Mouse (Mus musculus) E14TG2a.4 (cell line): ENCODE results near the gene Stap2.

Experiments
- H3K27me3 ChIP-seq: 2 replicates; pipeline ENCODE4 v1.6.1; 2014; ENCODE audit warnings: low read length, control low read depth; ENCODE audit not compliant: insufficient read depth
- H3K36me3 ChIP-seq: 2 replicates; pipeline ENCODE4 v1.6.1; 2014; ENCODE audit warnings: low read length, control low read depth; ENCODE audit not compliant: insufficient read depth
- H3K4me1 ChIP-seq: replicated peaks from 2 replicates; pipeline ENCODE4 v1.6.1; 2014; ENCODE audit warnings: low read depth, low read length, control low read depth
- H3K4me3 ChIP-seq: replicated peaks from 2 replicates; pipeline ENCODE4 v1.5.1; 2014; ENCODE audit warnings: mild to moderate bottlenecking, low read length
- H3K9me3 ChIP-seq: 2 replicates; pipeline ENCODE4 v1.6.1; 2014; ENCODE audit warnings: low read length, control low read depth
- CTCF ChIP-seq: conservative IDR thresholded peaks from 2 replicates; pipeline ENCODE4 v1.5.1; 2014; ENCODE audit warnings: low read length
- NANOG ChIP-seq: IDR thresholded peaks from 2 replicates; pipeline ENCODE4 v1.6.1; 2014; ENCODE audit warnings: borderline replicate concordance, low read length, mixed read lengths
- POU5F1 ChIP-seq: IDR thresholded peaks from 2 replicates; pipeline ENCODE4 v1.6.1; 2014; ENCODE audit warnings: low read length, borderline replicate concordance

Stap2 gene

DNA sequence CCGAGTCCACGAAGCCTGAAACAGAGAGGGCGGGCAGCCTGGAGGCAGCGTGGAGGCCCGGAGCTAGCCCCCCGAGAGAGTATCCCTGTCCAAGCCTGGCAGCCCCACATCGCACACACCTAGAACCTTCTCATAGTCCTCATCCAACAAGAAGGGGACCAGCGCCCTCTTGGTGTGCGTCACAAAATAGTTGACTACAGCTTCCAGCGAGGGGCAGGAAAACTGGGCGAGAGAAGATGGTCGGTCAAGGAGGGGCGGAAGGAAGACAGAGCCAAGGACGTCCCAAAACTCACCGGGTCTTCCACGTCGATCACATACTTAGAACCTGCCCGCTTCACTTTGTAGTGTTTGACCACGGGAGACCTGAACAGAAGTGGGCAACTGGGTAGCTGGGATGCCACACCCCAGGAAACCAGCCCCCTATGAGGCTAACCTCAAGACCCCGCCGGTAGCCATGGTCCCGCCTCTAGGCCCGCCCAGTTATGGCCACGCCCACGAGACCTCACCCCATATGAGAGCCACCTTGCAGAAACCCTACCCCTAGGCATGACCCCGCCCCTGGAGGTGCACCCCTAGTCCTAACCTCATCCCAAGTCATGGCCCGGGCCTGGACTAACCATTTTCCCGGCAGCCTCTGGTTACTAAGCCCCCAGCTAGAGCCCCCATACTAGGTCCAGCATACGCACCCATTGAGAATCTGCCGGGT lies 5.4 kb downstream of the Stap2 start:
- H3K9me3 ChIP-seq: no peaks in the 10 kb centered on the region
- peaks cover 16% of the 10 kb centered on the region for H3K27me3 ChIP-seq
- peaks cover 30% of the 10 kb centered on the region for H3K36me3 ChIP-seq
- H3K4me1 ChIP-seq: peaks cover 45% of the 10 kb centered on the region
- H3K4me3 ChIP-seq: peak overlapping the region; percentile 80
- TF ChIP-seq CTCF (no peak), POU5F1 (no peak)

DNA sequence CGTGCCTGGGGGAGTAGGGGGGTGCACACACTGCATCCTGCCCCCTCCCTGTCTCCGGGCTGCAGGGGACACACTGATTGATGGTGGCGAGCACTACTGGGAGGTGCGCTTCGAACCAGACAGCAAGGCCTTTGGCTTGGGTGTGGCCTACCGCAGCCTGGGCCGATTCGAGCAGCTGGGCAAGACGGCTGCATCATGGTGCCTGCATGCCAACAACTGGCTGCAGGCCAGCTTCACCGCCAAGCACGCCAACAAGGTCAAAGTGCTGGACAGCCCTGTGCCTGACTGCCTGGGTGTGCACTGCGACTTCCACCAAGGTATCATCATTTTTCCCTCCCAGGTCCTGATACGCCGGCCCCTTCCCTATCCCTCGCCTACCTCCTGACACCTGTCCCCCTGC lies 9.4 kb downstream of the Stap2 start:
- no peak for TF ChIP-seq NANOG
- no peak for TF ChIP-seq POU5F1
- Histone ChIP-seq H3K4me3 (peak overlapping the region; percentile 49), H3K36me3 (peaks cover 53% of the 10 kb centered on the region), H3K4me1 (peaks cover 54% of the 10 kb centered on the region), H3K27me3 (peaks cover 4% of the 10 kb centered on the region; the same call in 1 of the 2 replicates), H3K9me3 (no peaks in the 10 kb centered on the region)

DNA sequence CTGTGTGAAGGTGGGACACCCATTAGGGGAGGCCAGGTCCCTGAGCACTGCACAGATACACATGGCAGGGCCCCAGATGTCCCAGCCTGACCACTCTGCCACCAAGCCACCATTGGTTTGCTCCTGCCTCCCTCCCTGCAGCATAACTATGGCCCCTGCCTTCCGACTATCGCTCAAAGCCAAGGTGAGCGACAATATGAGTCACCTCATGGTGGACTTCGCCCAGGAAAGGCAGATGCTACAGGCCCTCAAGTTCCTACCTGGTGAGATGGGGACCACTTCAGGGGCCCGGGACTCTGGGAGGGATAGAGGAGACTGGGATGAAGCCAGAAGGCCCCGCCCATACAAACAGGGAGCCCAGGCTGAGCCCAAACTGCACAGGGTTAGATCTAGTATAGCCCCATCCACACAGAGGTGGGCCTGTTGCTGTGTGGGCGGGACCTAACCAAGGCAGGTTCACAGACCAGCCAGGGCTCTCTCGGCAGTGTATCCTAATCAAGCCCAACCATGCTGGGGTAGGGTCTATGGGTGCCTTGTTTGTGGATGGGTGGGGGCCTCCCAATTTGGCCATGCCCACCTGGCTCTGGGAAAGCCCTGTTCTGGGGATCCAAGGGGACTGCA lies 15.0 kb downstream of the Stap2 start:
- H3K9me3 ChIP-seq: no peaks in the 10 kb centered on the region
- peaks cover 16% of the 10 kb centered on the region for H3K27me3 ChIP-seq
- peaks cover 47% of the 10 kb centered on the region for H3K36me3 ChIP-seq
- H3K4me1 ChIP-seq: peaks cover 38% of the 10 kb centered on the region
- H3K4me3 ChIP-seq: peak overlapping the region; percentile 43
- no peak for TF ChIP-seq NANOG

GRCm38 (mm10) chr17:55986030-55986961 lies 19.1 kb downstream of the Stap2 start, which contains the start of gene Fsd1:
TSS of gene Fsd1 (plus strand) at chr17:55986509.
- Histone ChIP-seq H3K36me3 (peaks cover 22% of the 10 kb centered on the region), H3K9me3 (no peaks in the 10 kb centered on the region), H3K4me3 (peak within 1 kb of the TSS; percentile 86), H3K4me1 (peaks cover 22% of the 10 kb centered on the region), H3K27me3 (peaks cover 22% of the 10 kb centered on the region)
- no peak for TF ChIP-seq CTCF
- no peak for TF ChIP-seq NANOG

DNA sequence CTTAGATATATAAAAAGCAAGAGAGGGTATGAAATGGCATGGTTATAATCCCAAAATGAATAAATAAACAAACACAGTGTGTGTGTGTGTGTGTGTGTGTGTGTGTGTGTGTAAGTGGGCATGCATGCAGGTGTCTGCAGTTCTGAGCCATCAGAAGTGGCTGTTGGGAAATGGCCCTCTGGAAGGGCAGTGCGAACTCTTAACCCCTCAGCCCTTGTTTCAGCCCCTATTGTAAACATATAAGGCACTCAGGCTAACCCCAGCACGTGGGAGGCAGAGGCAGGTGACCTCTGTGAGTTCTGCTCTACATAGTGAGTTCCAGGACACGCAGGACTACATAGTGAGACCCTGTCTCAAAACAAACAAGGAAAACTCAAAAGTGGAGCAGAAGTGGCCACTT lies 28.1 kb downstream of the Stap2 start:
- Histone ChIP-seq H3K4me1 (peaks cover 21% of the 10 kb centered on the region), H3K36me3 (no peaks in the 10 kb centered on the region), H3K9me3 (no peaks in the 10 kb centered on the region), H3K4me3 (no peak overlapping the region), H3K27me3 (peaks cover 30% of the 10 kb centered on the region)
- TF ChIP-seq CTCF (no peak), POU5F1 (no peak)

DNA sequence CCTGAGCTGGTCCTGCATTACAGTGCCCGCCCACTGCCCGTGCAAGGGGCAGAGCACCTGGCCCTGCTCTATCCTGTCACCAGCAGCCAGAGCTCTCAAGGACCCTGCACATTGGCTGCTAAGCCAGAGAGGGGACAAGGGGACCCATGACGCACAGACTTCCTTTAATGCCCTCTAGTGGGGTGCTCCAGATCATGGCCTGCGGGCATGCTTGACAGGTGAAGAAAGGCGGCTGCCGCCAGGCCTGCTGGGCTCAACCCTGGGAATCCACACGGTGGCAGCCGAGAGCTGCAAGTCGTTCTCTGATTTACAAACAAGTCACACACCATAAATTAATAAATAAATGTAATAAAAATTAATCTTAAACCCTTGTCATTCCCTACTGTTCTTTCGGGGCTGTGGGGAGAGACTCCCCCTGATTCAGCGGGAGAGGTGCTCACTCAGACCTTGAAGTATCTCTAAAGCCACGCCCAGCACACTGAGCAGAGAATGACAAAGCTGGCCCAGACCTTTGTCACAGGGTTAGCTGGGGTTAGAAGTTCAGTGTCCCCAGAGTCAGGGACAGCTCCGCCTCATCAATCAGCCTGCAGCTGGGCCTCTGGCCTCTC lies 29.0 kb downstream of the Stap2 start:
- H3K4me3 ChIP-seq: 0 out of 2 replicates have a peak overlapping the region, but pooled peaks have one; percentile 37
- H3K4me1 ChIP-seq: peaks cover 27% of the 10 kb centered on the region
- H3K27me3 ChIP-seq: peaks cover 39% of the 10 kb centered on the region
- H3K36me3 ChIP-seq: no peaks in the 10 kb centered on the region
- TF ChIP-seq NANOG (no peak), POU5F1 (no peak), CTCF (peak; percentile 79)
- no peaks in the 10 kb centered on the region for H3K9me3 ChIP-seq

DNA sequence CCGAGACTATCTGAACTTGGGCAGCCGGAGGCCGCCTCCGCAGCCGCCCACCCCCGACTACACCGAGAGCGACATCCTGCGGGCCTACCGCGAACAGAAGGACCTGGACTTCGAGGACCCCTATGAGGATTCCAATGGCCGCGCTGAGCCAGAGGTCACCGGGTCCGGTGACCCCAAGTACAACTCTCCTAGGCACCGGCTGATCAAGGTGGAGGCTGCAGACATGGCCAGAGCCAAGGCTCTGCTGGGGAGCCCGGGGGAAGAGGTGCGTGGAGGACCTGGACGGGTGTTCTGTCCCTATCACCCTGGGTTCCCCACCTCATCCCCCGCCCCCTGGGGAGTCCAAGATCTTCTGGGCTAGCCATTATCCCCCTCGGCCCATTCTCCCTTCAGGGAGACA lies 33.9 kb downstream of the Stap2 start:
- Histone ChIP-seq H3K4me3 (peak overlapping the region; percentile 79), H3K36me3 (peaks cover 23% of the 10 kb centered on the region), H3K4me1 (peaks cover 42% of the 10 kb centered on the region), H3K9me3 (no peaks in the 10 kb centered on the region), H3K27me3 (peaks cover 51% of the 10 kb centered on the region)
- TF ChIP-seq NANOG (no peak), POU5F1 (no peak), CTCF (no peak)
